Mouse (Mus musculus): ENCODE measurements around the gene Olfr610.
"Not testable (repeated sequence)": the region's sequence is repeated elsewhere in the genome, so short reads cannot be mapped to it uniquely, and the experiment has no call there.

Gene Olfr610

GRCm38 (mm10) chr7:103512022-103512421 lies at the start of gene Olfr610:
TSS of gene Olfr610 (minus strand) at chr7:103512122.
- DNase-seq (ENCODE audit: low read depth, low spot score) = no peak

DNA sequence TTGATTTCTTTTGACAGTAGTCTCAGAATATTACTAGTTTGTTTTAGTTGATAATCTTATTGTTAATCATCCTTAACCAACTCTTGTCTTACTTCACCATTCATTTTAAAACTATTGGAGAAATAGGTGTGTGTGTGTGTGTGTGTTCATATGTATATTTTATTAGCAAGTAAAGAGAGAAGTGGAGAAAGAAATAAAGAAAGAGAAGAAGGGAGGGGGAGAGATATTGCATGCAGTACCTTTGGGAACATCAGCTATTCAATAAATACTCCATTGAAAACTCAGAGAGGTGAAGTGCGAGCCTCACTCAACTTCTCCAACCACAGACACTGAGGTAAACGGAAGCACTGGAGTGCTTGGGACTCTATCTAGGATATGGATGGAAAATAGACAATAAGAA lies 43.9 kb upstream of the Olfr610 start, which contains the start of gene Olfr615:
Gene Olfr615 (plus strand): TSS at position 301 of the 400 bp plus-strand sequence.
- DNase-seq (ENCODE audit: low read depth, low spot score) = no peak

- DNase-seq (ENCODE audit: low read depth, low spot score) = no peak
These were observed 35.9 kb upstream of the Olfr610 start, which contains the start of gene Olfr613 for GRCm38 (mm10) chr7:103547774-103548173. TSS of gene Olfr613 (plus strand) at chr7:103548074.

DNA sequence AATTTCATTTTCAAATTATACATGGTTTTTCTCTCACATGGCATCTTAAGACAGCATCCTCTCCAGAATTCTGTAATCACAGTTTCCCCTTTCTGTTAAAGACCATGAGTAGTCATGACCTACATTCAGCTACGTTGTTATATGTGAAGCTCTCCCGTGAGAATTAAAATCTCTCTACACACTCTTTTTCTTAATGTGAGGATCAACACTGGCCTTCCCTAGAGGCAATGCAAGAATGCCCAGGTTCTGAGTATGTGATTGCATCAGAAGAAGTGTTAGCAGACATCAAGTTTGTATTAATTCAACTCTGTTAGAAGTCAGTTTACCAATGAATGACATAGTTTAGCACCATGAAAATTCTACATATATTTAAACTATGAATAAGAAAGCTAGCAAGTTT lies 30.7 kb upstream of the Olfr610 start, which contains the start of gene Olfr612:
Gene Olfr612 (minus strand): TSS at position 101 of the 400 bp plus-strand sequence.
- DNase-seq (ENCODE audit: low read depth, low spot score) = not testable (repeated sequence)

- not testable (repeated sequence) for DNase-seq (ENCODE audit: low read depth, low spot score)
These were observed 8.8 kb upstream of the Olfr610 start, which contains the start of gene Olfr611 for GRCm38 (mm10) chr7:103520746-103521145. TSS of gene Olfr611 (minus strand) at chr7:103520846.

DNA sequence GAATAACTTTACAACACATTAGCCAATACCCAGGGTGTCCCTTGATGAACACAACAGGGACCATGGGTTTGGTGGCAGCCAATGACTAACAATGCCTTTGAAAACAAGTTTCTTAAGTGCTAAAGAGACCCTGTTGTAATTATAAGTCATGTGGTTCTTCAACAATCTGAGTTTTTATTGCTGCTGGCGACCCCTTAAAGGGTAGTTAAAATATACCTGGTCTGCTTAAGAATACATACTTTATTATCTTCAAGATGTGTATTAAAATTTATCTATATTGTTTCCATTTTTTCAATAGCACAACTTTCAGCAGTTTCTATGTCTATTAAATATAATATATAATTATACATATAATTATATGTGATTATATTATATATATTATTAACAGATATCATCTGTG lies 14.0 kb downstream of the Olfr610 start, which contains the start of gene Olfr609:
Gene Olfr609 (minus strand): TSS at position 101 of the 400 bp plus-strand sequence.
- DNase-seq (ENCODE audit: low read depth, low spot score) = no peak

DNA sequence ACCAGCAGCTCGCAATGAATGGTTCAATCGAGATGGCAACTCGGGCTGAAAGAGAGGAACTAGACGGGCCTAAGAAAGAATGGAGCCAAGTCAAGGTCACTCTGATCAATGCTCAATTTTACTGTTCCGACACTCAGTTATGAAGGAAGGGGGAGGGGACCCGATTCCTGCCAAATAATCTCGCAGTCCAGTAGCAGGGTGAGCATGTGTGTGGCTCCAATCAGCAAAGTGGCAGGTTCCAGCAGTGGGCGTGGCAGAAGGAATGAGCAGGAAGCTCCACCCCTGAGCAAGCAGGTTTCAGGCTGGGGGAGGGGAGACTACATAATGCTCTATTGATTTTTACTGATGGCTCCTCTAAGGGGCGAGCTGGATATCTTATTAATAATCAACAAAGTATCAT lies 34.8 kb downstream of the Olfr610 start:
- DNase-seq (ENCODE audit: low read depth, low spot score) = not testable (repeated sequence)

- no peak for DNase-seq (ENCODE audit: low read depth, low spot score)
These were observed 42.3 kb downstream of the Olfr610 start, which contains the start of gene Olfr608 for GRCm38 (mm10) chr7:103469577-103469976. TSS of gene Olfr608 (plus strand) at chr7:103469877.

DNA sequence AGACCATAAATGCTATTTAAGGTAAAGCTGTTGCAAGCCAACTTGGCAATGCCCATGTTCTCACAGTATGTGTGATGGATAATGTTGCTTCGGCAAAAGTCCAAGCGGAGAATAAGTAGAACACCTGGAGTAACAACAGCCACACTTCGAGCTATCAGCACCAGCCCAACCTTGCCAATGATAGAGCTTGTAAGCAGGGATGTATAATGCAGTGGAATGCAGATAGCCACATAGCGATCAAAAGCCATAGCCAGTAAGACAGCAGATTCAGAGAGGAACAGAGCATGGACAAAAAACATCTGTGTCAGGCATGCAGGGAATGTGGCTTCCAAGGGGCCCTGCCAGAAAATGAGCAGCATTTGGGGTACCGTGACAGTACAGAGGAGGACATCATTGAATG lies 51.3 kb downstream of the Olfr610 start:
- DNase-seq (ENCODE audit: low read depth, low spot score) = no peak

Data from ZHBTc4 (cell line).